Mouse (Mus musculus) erythroblast, embryonic 14.5 days (primary cell): Measurements from ENCODE around the gene Sh3bp2. TPM values are rescaled to one million over a fixed set of nuclear protein-coding genes. Genes with fewer than 3 reads are reported as not detected.

Experiments
- H3K27me3 ChIP-seq: 2 replicates; pipeline ENCODE4 v1.6.1; 2012; ENCODE audit warnings: inconsistent platforms; ENCODE audit not compliant: control insufficient read depth
- H3K36me3 ChIP-seq: 2 replicates; pipeline ENCODE4 v1.6.1; 2012; ENCODE audit warnings: mild to moderate bottlenecking, inconsistent platforms; ENCODE audit not compliant: control insufficient read depth
- H3K4me1 ChIP-seq: 2 replicates; pipeline ENCODE4 v1.6.1; 2012; ENCODE audit warnings: inconsistent platforms; ENCODE audit not compliant: control insufficient read depth
- H3K4me3 ChIP-seq: replicated peaks from 2 replicates; pipeline ENCODE3; 2012; ENCODE audit warnings: moderate library complexity, mild to moderate bottlenecking, inconsistent platforms
- H3K9me3 ChIP-seq: 2 replicates; pipeline ENCODE4 v1.6.1; 2012; ENCODE audit warnings: low read length, inconsistent platforms, mixed read lengths; ENCODE audit not compliant: control insufficient read depth
- GATA1 ChIP-seq: IDR thresholded peaks from 2 replicates; pipeline ENCODE4 v1.6.1; 2012; ENCODE audit warnings: low read length, inconsistent platforms, mixed read lengths
- TAL1 ChIP-seq: IDR thresholded peaks from 3 replicates; pipeline ENCODE4 v1.6.1; 2012; ENCODE audit warnings: low read length, inconsistent platforms, mixed read lengths
- polyA plus RNA-seq: library from polyadenylated mRNA; stranded (reverse); fragments of >175 nt; gene quantifications from 2 replicates; pipeline ENCODE4 v1.2.3, GENCODE M21; 2012

Gene Sh3bp2
- 0.26 and 0.44 TPM in 2 replicates for polyA plus RNA-seq

- Histone ChIP-seq H3K9me3 (no peaks in the 10 kb centered on the region), H3K36me3 (no peaks in the 10 kb centered on the region), H3K27me3 (peaks cover 7% of the 10 kb centered on the region), H3K4me3 (peak within 1 kb of the TSS; percentile 69), H3K4me1 (peaks cover 41% of the 10 kb centered on the region)
- TF ChIP-seq GATA1 (no peak), TAL1 (no peak)
These were observed at the start of gene Sh3bp2 for GRCm38 (mm10) chr5:34525663-34526476. Sh3bp2 (plus strand) TSS chr5:34525838.

DNA sequence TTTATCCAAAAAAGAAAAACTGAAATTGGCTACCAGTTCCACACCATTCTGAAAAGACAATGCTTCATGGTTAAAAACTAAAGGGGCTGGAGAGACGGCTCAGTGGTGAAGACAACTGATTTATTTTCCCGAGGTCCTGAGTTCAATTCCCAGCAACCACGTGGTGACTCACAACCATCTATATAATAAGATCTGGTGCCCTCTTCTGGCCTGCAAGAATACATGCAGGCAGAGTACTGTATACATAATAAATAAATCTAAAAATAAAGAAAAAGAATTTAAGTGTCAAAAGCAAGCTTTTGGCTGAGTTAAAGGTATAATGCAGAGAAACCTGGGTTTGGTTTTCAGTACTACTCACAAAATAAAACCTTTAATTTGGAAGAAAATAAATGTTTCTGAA is 44.7 kb upstream of the Sh3bp2 start:
- TF ChIP-seq GATA1 = no peak
- no peak for TF ChIP-seq TAL1
- Histone ChIP-seq H3K36me3 (peaks cover 69% of the 10 kb centered on the region), H3K4me3 (no peak overlapping the region), H3K27me3 (no peaks in the 10 kb centered on the region), H3K4me1 (no peaks in the 10 kb centered on the region), H3K9me3 (no peaks in the 10 kb centered on the region)

GRCm38 (mm10) chr5:34485731-34486130 is 39.9 kb upstream of the Sh3bp2 start:
- H3K4me3 ChIP-seq = no peak overlapping the region
- H3K27me3 ChIP-seq = no peaks in the 10 kb centered on the region
- no peaks in the 10 kb centered on the region for H3K9me3 ChIP-seq
- peaks cover 41% of the 10 kb centered on the region for H3K36me3 ChIP-seq
- TF ChIP-seq TAL1 (no peak), GATA1 (no peak)
- no peaks in the 10 kb centered on the region for H3K4me1 ChIP-seq

- TF ChIP-seq TAL1 (no peak), GATA1 (no peak)
- Histone ChIP-seq H3K36me3 (peaks cover 27% of the 10 kb centered on the region), H3K4me1 (no peaks in the 10 kb centered on the region), H3K9me3 (no peaks in the 10 kb centered on the region), H3K4me3 (no peak overlapping the region), H3K27me3 (no peaks in the 10 kb centered on the region)
These were observed 38.1 kb upstream of the Sh3bp2 start for GRCm38 (mm10) chr5:34487320-34488090.

DNA sequence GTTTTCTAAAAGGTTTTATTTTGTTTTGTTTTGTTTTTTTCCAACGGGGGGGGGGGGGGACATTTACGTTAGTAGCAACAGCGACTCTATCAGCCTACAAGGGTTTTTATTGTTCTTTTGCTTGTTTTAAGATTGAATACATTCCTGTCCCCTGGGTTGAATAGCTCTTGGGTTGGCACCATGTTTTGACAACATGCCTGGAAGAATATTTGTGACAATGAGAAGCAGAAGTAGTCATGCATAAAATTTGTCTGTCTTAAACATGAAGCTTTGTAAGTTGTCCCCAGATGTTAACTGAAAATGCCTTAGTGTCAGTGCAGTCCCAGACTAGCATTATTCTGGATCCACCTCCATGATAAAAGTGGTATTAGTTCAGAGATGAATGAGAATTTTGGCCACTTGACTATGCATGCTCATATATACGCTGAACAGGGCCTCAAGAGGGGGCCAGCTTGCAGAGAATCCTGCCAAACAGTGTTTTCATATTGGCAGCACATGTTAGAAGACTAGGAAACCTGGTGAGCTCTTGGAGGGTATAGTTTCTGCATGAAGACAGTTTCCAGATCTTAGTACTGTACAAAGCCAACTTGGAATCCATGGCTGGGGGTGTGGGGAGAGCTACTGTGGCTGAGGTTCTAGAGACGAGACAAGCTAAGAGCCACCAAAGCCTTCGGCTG is 36.8 kb upstream of the Sh3bp2 start:
- no peak overlapping the region for H3K4me3 ChIP-seq
- peaks cover 26% of the 10 kb centered on the region for H3K36me3 ChIP-seq

DNA sequence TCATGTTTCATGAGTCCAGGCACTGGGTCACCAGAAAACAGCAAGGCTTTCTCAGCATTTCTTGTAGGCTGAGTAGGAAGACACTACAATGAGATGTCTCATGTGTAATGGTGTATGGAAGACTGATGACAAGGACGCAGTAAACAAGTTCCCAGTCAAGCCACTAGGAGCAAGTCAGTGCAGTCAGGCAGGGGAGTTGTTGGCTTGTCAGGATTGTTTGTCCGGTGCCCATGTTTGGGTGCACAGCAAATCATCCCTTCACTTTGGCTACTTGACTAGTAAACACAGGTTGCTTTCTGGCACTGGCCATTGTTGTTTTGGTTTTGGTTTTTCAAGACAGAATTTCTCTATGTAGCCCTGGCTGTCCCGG is 36.2 kb upstream of the Sh3bp2 start:
- Histone ChIP-seq H3K4me3 (no peak overlapping the region), H3K36me3 (peaks cover 24% of the 10 kb centered on the region), H3K4me1 (no peaks in the 10 kb centered on the region), H3K9me3 (no peaks in the 10 kb centered on the region), H3K27me3 (no peaks in the 10 kb centered on the region)
- TF ChIP-seq GATA1 (no peak), TAL1 (no peak)

More for the DNA sequence above, 36.8 kb upstream of the Sh3bp2 start:
- H3K27me3 ChIP-seq = no peaks in the 10 kb centered on the region
- H3K9me3 ChIP-seq = no peaks in the 10 kb centered on the region
- TF ChIP-seq GATA1 (no peak), TAL1 (no peak)
- H3K4me1 ChIP-seq = no peaks in the 10 kb centered on the region

DNA sequence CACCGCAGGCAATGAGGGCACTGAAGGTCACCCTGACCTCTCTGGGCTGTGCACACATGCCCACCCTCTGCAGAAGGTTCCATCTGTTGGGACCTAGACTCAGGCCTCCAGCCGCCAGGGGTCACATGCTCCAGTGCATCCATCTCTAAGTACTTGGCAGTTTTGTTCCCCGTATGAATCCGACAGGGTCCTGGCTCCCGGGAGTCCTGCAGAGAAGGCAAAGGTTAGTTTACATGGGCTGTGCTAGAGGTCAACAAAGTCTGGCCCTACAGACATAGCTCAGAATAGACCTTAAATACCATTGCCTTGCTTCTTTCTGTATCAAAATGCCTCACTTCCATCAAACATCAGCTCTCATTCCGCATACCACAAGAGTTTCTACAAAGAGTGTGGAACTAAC is 28.9 kb upstream of the Sh3bp2 start:
- peaks cover 12% of the 10 kb centered on the region for H3K36me3 ChIP-seq
- H3K27me3 ChIP-seq = no peaks in the 10 kb centered on the region
- peaks cover 2% of the 10 kb centered on the region; the same call in 1 of the 2 replicates for H3K4me1 ChIP-seq
- no peak for TF ChIP-seq TAL1
- TF ChIP-seq GATA1 = no peak
- no peak overlapping the region for H3K4me3 ChIP-seq
- H3K9me3 ChIP-seq = no peaks in the 10 kb centered on the region

DNA sequence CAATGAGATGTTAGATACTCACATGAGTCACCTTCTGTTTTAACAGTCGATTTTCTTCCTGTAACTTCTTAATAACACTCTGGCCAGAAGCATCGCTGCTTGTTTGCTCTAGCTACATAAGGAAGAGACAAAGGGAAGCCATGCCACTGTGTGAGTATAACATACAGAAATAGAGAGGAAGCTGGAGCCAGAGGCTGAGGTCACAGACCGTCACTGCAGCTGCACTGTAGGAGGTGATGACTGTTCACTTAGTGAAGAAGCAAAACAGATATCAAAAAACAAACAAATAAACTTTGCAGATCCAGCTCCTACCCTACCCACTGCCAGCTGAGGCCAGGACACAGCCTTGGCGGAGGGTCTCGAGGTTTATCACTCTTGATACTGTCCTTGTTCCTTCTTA is 24.8 kb upstream of the Sh3bp2 start:
- Histone ChIP-seq H3K9me3 (no peaks in the 10 kb centered on the region), H3K4me3 (no peak overlapping the region), H3K4me1 (peaks cover 2% of the 10 kb centered on the region; the same call in 1 of the 2 replicates), H3K36me3 (peaks cover 17% of the 10 kb centered on the region), H3K27me3 (no peaks in the 10 kb centered on the region)
- TF ChIP-seq GATA1 (no peak), TAL1 (no peak)

GRCm38 (mm10) chr5:34501588-34501987 is 24.1 kb upstream of the Sh3bp2 start:
- Histone ChIP-seq H3K27me3 (no peaks in the 10 kb centered on the region), H3K9me3 (no peaks in the 10 kb centered on the region), H3K4me1 (peaks cover 5% of the 10 kb centered on the region), H3K36me3 (peaks cover 13% of the 10 kb centered on the region), H3K4me3 (no peak overlapping the region)
- TF ChIP-seq TAL1 = no peak
- TF ChIP-seq GATA1 = no peak
